Mouse (Mus musculus) intestine, postnatal 0 days (tissue): Measurements from ENCODE around the gene B3galnt2. TPM values are rescaled to one million over a fixed set of nuclear protein-coding genes. Genes with fewer than 3 reads are reported as not detected.
"Not testable (repeated sequence)": the region's sequence is repeated elsewhere in the genome, so short reads cannot be mapped to it uniquely, and the experiment has no call there.

Source experiments
- ATAC-seq: fragments of 200-750 bp; cut with Nextera tagmentation; 2 replicates; pipeline ENCODE4 v1.8.0; 2017; ENCODE audit warnings: mild to moderate bottlenecking, moderate TSS enrichment, moderate library complexity
- H3K27ac ChIP-seq: fragments of 300-500 bp; sonication (generic); 2 replicates; pipeline ENCODE4 v1.5.1; 2014; ENCODE audit warnings: mild to moderate bottlenecking, low read depth, low read length, moderate library complexity
- H3K27me3 ChIP-seq: fragments of 300-500 bp; sonication (generic); replicated peaks from 2 replicates; pipeline ENCODE4 v1.6.1; 2014; ENCODE audit warnings: low read length, mixed read lengths; ENCODE audit not compliant: control insufficient read depth, insufficient read depth
- H3K36me3 ChIP-seq: fragments of 300-500 bp; sonication (generic); 2 replicates; pipeline ENCODE4 v1.6.1; 2014; ENCODE audit warnings: mild to moderate bottlenecking, moderate library complexity; ENCODE audit not compliant: control insufficient read depth, insufficient read depth
- H3K4me1 ChIP-seq: fragments of 300-500 bp; sonication (generic); replicated peaks from 2 replicates; pipeline ENCODE4 v1.6.1; 2014; ENCODE audit warnings: antibody characterized with exemption, low read length, mixed read lengths; ENCODE audit not compliant: control insufficient read depth, insufficient read depth
- H3K4me2 ChIP-seq: fragments of 300-500 bp; sonication (generic); replicated peaks from 2 replicates; pipeline ENCODE4 v1.6.1; 2014; ENCODE audit warnings: low read depth, mild to moderate bottlenecking, moderate library complexity
- H3K4me3 ChIP-seq: fragments of 300-500 bp; sonication (generic); 2 replicates; pipeline ENCODE4 v1.5.1; 2014; ENCODE audit warnings: low read depth, low read length
- H3K9ac ChIP-seq: fragments of 300-500 bp; sonication (generic); 2 replicates; pipeline ENCODE4 v1.6.1; 2014; ENCODE audit warnings: mild to moderate bottlenecking, low read depth, low read length
- H3K9me3 ChIP-seq: fragments of 300-500 bp; sonication (generic); 2 replicates; pipeline ENCODE4 v1.6.1; 2016; ENCODE audit warnings: mixed run types; ENCODE audit not compliant: control insufficient read depth
- CTCF ChIP-seq: sonication (generic); IDR thresholded peaks from 2 replicates; pipeline ENCODE4 v1.5.1; 2016; ENCODE audit warnings: low read depth, mild to moderate bottlenecking, control low read depth, antibody characterized with exemption, moderate library complexity
- WGBS: fragments of 180-500 bp; shearing (Covaris S2); extraction: QIAGEN DNeasy Blood & Tissue Kit; methylation state at CpG from one replicate; pipeline ENCODE4 v1.1.7; 2014; 5-methylcytosine and 5-hydroxymethylcytosine counted together
- polyA plus RNA-seq: library from polyadenylated mRNA; unstranded; fragments of >200 nt; fragmentation: Nextera tagmentation; extraction: Ambion mirVana; gene quantifications from 2 replicates; pipeline ENCODE4 v1.2.1, GENCODE M21; 2015

B3galnt2 gene
- polyA plus RNA-seq, 1 experiment from 2014 or later: 10.5 TPM

DNA sequence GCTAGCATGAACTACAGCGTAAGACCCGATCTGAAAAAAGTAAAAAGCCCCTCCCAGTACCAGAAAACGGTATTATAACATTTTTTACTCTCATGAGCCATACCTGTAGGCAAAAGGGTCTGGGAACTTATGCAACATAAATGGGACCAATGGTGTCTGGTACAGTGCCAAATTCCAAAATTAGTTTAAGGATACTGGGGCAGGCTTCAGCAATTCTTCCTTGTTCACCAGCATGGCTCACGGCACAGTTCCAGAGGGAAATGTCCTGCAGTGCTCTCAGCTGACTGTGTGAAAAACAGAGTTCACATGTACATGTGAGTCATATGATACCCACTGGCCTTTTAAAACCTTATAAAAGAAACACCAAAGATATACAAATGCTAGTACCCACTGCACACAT is 60.3 kb downstream of the B3galnt2 start:
- Histone ChIP-seq H3K9ac (no peak overlapping the region), H3K4me1 (no peaks in the 10 kb centered on the region), H3K9me3 (no peaks in the 10 kb centered on the region), H3K27me3 (no peaks in the 10 kb centered on the region), H3K27ac (no peak overlapping the region), H3K4me3 (no peak overlapping the region), H3K4me2 (no peak overlapping the region), H3K36me3 (peaks cover 37% of the 10 kb centered on the region)
- ATAC-seq: no peak
- 85% methylated on average over 4 of the region's 4 CpGs for WGBS
- no peak for TF ChIP-seq CTCF

- H3K27me3 ChIP-seq: no peaks in the 10 kb centered on the region
- H3K4me3 ChIP-seq: no peak overlapping the region
- H3K27ac ChIP-seq: no peak overlapping the region
- no peak for ATAC-seq
- H3K4me1 ChIP-seq: no peaks in the 10 kb centered on the region
- H3K9me3 ChIP-seq: no peaks in the 10 kb centered on the region
- H3K4me2 ChIP-seq: no peak overlapping the region
- peaks cover 40% of the 10 kb centered on the region for H3K36me3 ChIP-seq
- TF ChIP-seq CTCF: no peak
- H3K9ac ChIP-seq: no peak overlapping the region
- WGBS: 81% methylated on average over 6 of the region's 6 CpGs
These were observed 61.3 kb downstream of the B3galnt2 start for GRCm38 (mm10) chr13:14015609-14016008.

DNA sequence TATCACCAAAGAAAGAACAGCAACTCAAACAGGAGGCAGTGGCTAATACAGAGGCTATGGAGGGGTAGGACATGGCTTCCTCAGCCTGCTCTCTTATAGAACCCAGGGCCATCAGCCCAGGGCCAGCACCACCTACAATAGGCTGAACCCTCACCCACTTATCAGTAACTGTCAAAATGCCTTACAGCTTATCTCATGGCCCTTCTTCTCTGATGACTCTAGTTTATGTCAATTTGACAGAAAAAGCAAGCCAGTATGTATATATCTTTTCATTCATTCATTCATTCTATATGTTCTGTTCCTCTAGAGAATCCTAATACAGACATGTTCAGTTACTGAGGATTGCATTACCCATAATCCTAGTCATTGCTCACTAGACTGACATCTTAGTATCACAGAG is 64.0 kb downstream of the B3galnt2 start:
- Histone ChIP-seq H3K9ac (no peak overlapping the region), H3K36me3 (peaks cover 37% of the 10 kb centered on the region), H3K4me1 (no peaks in the 10 kb centered on the region), H3K9me3 (no peaks in the 10 kb centered on the region), H3K4me2 (no peak overlapping the region), H3K27ac (no peak overlapping the region), H3K4me3 (no peak overlapping the region), H3K27me3 (no peaks in the 10 kb centered on the region)
- TF ChIP-seq CTCF: no peak
- ATAC-seq: no peak

- Histone ChIP-seq H3K36me3 (peaks cover 36% of the 10 kb centered on the region), H3K4me1 (no peaks in the 10 kb centered on the region), H3K9ac (no peak overlapping the region), H3K9me3 (no peaks in the 10 kb centered on the region), H3K4me3 (no peak overlapping the region), H3K27me3 (no peaks in the 10 kb centered on the region), H3K4me2 (no peak overlapping the region), H3K27ac (no peak overlapping the region)
- WGBS: 90% methylated on average over 3 of the region's 3 CpGs
- no peak for TF ChIP-seq CTCF
- no peak for ATAC-seq
These were observed 64.6 kb downstream of the B3galnt2 start for GRCm38 (mm10) chr13:14018852-14019251.

GRCm38 (mm10) chr13:14021417-14021816 is 67.1 kb downstream of the B3galnt2 start:
- 74% methylated on average over 9 of the region's 12 CpGs for WGBS
- not testable (repeated sequence) for H3K4me2 ChIP-seq, H3K4me3 ChIP-seq, ATAC-seq, H3K4me1 ChIP-seq, H3K27ac ChIP-seq, H3K9me3 ChIP-seq, H3K9ac ChIP-seq, H3K27me3 ChIP-seq
- peaks cover 29% of the 10 kb centered on the region for H3K36me3 ChIP-seq

GRCm38 (mm10) chr13:14025554-14025953 is 71.3 kb downstream of the B3galnt2 start:
- Histone ChIP-seq H3K9ac (no peak overlapping the region), H3K27me3 (no peaks in the 10 kb centered on the region), H3K4me1 (no peaks in the 10 kb centered on the region), H3K36me3 (peaks cover 21% of the 10 kb centered on the region), H3K4me3 (no peak overlapping the region), H3K4me2 (no peak overlapping the region), H3K27ac (no peak overlapping the region), H3K9me3 (no peaks in the 10 kb centered on the region)
- ATAC-seq: no peak
- 85% methylated on average over 6 of the region's 6 CpGs for whole genome bisulfite sequencing
- TF ChIP-seq CTCF: no peak

GRCm38 (mm10) chr13:14026154-14026820 is 72.0 kb downstream of the B3galnt2 start:
- Histone ChIP-seq H3K27ac (no peak overlapping the region), H3K4me2 (no peak overlapping the region), H3K4me3 (no peak overlapping the region), H3K36me3 (peaks cover 21% of the 10 kb centered on the region), H3K9ac (no peak overlapping the region), H3K27me3 (no peaks in the 10 kb centered on the region), H3K4me1 (no peaks in the 10 kb centered on the region), H3K9me3 (no peaks in the 10 kb centered on the region)
- TF ChIP-seq CTCF: no peak
- peak; percentile 69 for ATAC-seq
- WGBS: 74% methylated on average over 6 of the region's 6 CpGs
